Mouse (Mus musculus): ENCODE data around the gene Hist1h2ac.

The Hist1h2ac gene

DNA sequence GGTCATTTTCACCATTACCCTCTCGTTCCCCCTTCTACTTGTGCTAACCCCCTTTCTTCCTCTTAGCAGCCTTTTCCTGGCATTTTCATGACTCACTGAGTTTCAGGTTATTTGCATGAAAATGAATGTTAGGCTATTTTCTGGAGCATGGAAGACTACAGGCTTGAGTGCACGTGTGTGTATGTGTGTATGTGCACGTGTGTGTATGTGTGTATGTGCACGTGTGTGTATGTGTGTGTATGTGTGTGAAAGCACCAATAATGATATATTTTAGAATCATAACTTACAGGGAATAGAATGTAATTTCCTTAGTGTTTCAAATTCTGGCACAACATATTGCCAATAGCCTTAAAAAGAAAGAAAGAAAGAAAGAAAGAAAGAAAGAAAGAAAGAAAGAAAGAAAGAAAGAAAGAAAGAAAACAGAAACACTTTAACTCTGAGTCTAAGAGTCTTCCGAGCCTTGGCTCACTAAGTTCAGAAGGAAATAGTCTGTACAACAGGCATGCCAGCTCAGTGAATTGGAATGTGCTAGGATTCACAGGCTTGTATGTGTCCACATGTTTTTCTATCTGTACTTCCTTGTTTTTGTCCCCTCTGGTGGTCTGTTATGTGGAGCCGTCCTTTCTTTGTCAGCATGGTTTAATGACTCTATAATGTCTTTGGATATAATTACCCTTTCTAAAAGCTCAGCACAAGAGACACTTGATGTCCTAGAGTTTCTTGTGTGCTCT lies 23.9 kb downstream of the Hist1h2ac start:
- no peak for DNase-seq (ENCODE audit: low read depth, low spot score)

Data from 3T3-L1 (cell line).